Comparison of ENCODE assay signal across 27 mouse cellular contexts in genomic region chr12:115257802-115258201, GRCm38 (mm10).
A peak's percentile ranks its signal among the peaks of the same experiment; 100 is the strongest.
DNase-seq lines count a peak whose midpoint lies in the region; ATAC-seq and TF ChIP-seq lines count a peak whose summit lies in the region.
"Had no signal": no experiment of that assay in that cellular context is flagged by ENCODE, and none has a peak within 500 bp of the region (broad histone marks: within the 10 kb centered on the region; RNA-seq: fewer than 3 reads in every experiment).

No protein-coding gene starts in this region.

- no peak overlapping the region for H3K4me2 ChIP-seq in kidney, embryonic 15.5 days
- H3K4me2 ChIP-seq: embryonic facial prominence, embryonic 12.5 days; forebrain, embryonic 12.5 days; heart, embryonic 12.5 days; lung, embryonic 14.5 days; midbrain, embryonic 11.5 days; stomach, embryonic 15.5 days had no signal

- DNase-seq in spleen, adult 2 months (ENCODE audit: low read depth in 1 of 2, low spot score in 2 of 2), result peak in 1 of 2 experiments; percentile 3
- DNase-seq in spleen, postnatal 10 days (ENCODE audit: low spot score in 2 of 2), result no peak
- DNase-seq in splenic B cell, adult 2 months (ENCODE audit: low read depth, low spot score), result peak; percentile 18
- no peak for DNase-seq in adrenal gland, postnatal 10 days
- DNase-seq in heart, adult 11 months, result no peak
- DNase-seq: adrenal gland, postnatal 25 days; cerebellum, adult 11-12 months; cerebellum, postnatal 10 days; heart, postnatal 10 days; kidney, adult 11 months; layer of hippocampus, adult 9-11 months; lung, embryonic 14.5 days; lung, postnatal 4 days; thymus, postnatal 25 days had no signal

- H3K27me3 ChIP-seq in spleen, adult 2 months (ENCODE audit: control insufficient read depth, insufficient read depth, low read length), result no peaks in the 10 kb centered on the region
- no peaks in the 10 kb centered on the region for H3K27me3 ChIP-seq in splenic B cell, adult 2 months (ENCODE audit: control insufficient read depth, insufficient read depth, low read length, poor library complexity, severe bottlenecking)
- no peaks in the 10 kb centered on the region for H3K27me3 ChIP-seq in kidney, embryonic 15.5 days
- H3K27me3 ChIP-seq: embryonic facial prominence, embryonic 12.5 days; forebrain, embryonic 12.5 days; heart, embryonic 12.5 days; stomach, embryonic 15.5 days had no signal

- H3K9me3 ChIP-seq in kidney, embryonic 15.5 days (replicated peaks), result peaks cover 9% of the 10 kb centered on the region; the same call in 1 of the 2 replicates
- H3K9me3 ChIP-seq: stomach, embryonic 15.5 days had no signal

- peak; percentile 78 for ATAC-seq in common myeloid progenitor, adult 5-6 weeks (replicated peaks; ENCODE audit: low read depth, poor library complexity, severe bottlenecking)
- ATAC-seq in megakaryocyte, adult 5-6 weeks (ENCODE audit: poor library complexity, severe bottlenecking), result peak; percentile 88
- ATAC-seq in kidney, embryonic 15.5 days (replicated peaks; ENCODE audit: low FRiP score), result no peak
- ATAC-seq: hindbrain, postnatal 0 days had no signal

- H3K4me1 ChIP-seq in spleen, adult 2 months (ENCODE audit: control insufficient read depth, insufficient read depth, insufficient read length), result peaks cover 8% of the 10 kb centered on the region; the same call in 1 of the 2 replicates
- no peaks in the 10 kb centered on the region for H3K4me1 ChIP-seq in kidney, embryonic 15.5 days
- H3K4me1 ChIP-seq: embryonic facial prominence, embryonic 12.5 days; forebrain, embryonic 12.5 days; heart, embryonic 12.5 days; stomach, embryonic 15.5 days had no signal

- no peaks in the 10 kb centered on the region for H3K36me3 ChIP-seq in spleen, adult 2 months (ENCODE audit: control insufficient read depth, insufficient read depth, low read length)
- no peaks in the 10 kb centered on the region for H3K36me3 ChIP-seq in splenic B cell, adult 2 months (ENCODE audit: control insufficient read depth, insufficient read depth, low read length, poor library complexity, severe bottlenecking)
- H3K36me3 ChIP-seq in kidney, embryonic 15.5 days, result no peaks in the 10 kb centered on the region
- H3K36me3 ChIP-seq: embryonic facial prominence, embryonic 12.5 days; forebrain, embryonic 12.5 days; heart, embryonic 12.5 days; stomach, embryonic 15.5 days had no signal

- peak overlapping the region; percentile 84 for H3K27ac ChIP-seq in spleen, adult 2 months (ENCODE audit: insufficient read depth, low read length)
- no peak overlapping the region for H3K27ac ChIP-seq in kidney, embryonic 15.5 days
- H3K27ac ChIP-seq: embryonic facial prominence, embryonic 12.5 days; forebrain, embryonic 12.5 days; hindbrain, postnatal 0 days; kidney, postnatal 0 days; left cerebral cortex, adult 2 months; liver, embryonic 14.5 days; stomach, embryonic 15.5 days had no signal

- no peak overlapping the region for H3K4me3 ChIP-seq in spleen, adult 2 months (ENCODE audit: extremely low read depth, insufficient read depth, insufficient read length)
- no peak overlapping the region for H3K4me3 ChIP-seq in kidney, embryonic 15.5 days (replicated peaks)
- H3K4me3 ChIP-seq: embryonic facial prominence, embryonic 12.5 days; erythroblast, embryonic 14.5 days; forebrain, embryonic 12.5 days; heart, embryonic 12.5 days; left cerebral cortex, adult 2 months; stomach, embryonic 15.5 days had no signal

- WGBS in spleen, adult 2 months, result 2% methylated on average over 1 of the region's 1 CpGs
- 76% methylated on average over 1 of the region's 1 CpGs for WGBS in kidney, embryonic 15.5 days

- no peak; the same call in 1 of the 2 replicates for TF ChIP-seq POLR2A in spleen, adult 2 months (IDR thresholded peaks at IDR 0.05; ENCODE audit: low read depth, low read length)

- H3K9ac ChIP-seq in kidney, embryonic 15.5 days, result no peak overlapping the region
- H3K9ac ChIP-seq: embryonic facial prominence, embryonic 12.5 days; forebrain, embryonic 12.5 days; heart, embryonic 12.5 days; liver, embryonic 14.5 days; lung, embryonic 14.5 days; stomach, embryonic 15.5 days had no signal

- TF ChIP-seq CTCF in spleen, adult 2 months (IDR thresholded peaks at IDR 0.05; ENCODE audit: extremely low read depth, insufficient read depth, insufficient read length, insufficient replicate concordance), result no peak
